Mouse (Mus musculus) activated CD4-positive, CD25-positive, alpha-beta regulatory T cell, adult 9 weeks (primary cell): ENCODE measurements around the gene Focad. TPM values are rescaled to one million over a fixed set of nuclear protein-coding genes. Genes with fewer than 3 reads are reported as not detected.

ENCODE experiments used
- polyA plus RNA-seq: library from polyadenylated mRNA; unstranded; fragments of 100-300 nt; shearing (Covaris generic); gene quantifications from one replicate; pipeline ENCODE4 v1.2.1, GENCODE M21; 2017

Gene Focad
- 21.1 TPM for polyA plus RNA-seq

DNA sequence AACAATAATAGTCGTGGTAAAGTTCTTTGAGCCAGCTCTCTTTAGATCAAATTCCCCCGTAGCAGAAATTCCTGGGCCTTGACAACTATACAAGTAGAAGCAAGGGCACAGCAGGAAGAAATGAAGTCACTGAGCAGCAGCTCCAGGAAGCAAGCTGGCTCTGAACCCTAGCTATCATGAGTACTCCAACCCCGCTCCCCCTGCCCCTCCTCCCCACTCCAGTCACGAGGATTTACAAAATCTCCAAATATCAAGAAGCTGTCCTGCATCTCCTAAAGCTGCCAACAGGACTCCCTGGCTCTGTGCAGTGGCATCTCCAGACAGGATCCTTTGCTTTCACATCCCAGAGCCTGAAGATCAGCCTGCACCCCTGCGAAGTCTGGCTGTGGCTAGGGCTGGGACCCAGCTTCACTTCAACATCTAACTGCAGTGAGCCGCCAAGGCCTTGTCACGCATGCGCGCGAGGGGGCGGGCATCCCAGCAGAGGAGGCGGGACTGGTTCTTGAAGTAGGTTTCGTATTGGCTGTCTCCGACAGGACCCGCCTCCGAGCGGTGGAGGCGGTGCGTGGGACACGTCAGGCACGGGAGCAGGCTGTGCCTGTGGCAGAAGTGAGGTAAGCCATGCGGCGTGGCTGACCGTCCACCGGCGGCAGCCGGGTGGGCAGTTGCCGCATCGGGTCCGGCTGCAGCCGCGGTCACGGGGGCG lies at the start of gene Focad:
Gene Focad, plus strand, starts transcription at position 568 of the 706 bp plus-strand sequence.

DNA sequence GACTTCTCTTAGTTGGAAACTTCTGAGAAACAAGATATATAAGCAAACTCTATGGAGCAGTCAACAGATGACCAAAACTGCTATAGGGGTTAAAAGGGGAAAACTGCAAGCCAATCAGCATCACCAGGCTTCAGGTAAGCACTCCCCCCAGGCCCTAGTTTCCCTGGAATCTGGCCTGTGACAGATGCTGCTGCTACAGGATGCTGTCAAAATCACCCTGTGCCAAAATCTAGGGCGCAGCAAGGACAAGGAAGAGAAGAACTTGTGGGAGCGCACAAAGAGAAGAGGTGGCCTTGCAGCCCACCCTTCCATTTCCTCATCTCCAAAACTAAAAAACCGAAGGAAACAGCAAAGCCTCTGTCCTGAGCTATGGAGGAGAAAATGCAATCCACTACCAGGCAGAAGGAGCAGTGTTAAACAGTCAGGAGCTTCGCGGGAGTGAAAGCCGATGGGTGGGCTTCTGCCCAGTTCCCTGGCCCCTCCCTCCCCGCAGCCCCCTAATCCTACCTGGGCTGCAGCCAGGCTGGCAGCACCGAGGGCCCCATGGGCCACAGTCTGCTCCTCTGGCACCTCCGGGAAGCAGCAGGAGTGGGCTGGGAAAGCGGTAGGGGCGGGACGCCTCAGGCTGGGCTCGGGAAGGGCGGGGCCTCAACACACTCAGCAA lies 344.0 kb downstream of the Focad start, which contains the start of gene Hacd4:
Gene Hacd4, minus strand, starts transcription at position 603 of the 664 bp plus-strand sequence.

Other genes with a start within 250 kb of the Focad start
- 137 TPM for gene Mllt3, start 61.3 kb upstream of the Focad start, polyA plus RNA-seq